Mouse (Mus musculus) brain, embryonic 18.5 days (tissue): ENCODE measurements around the gene Oser1.
"Not testable (repeated sequence)": the region's sequence is repeated elsewhere in the genome, so short reads cannot be mapped to it uniquely, and the experiment has no call there.

Experiments
- DNase-seq: peaks from one replicate; pipeline ENCODE4 v3.0.0-alpha.2; 2012; ENCODE audit warnings: low read depth, low spot score

The Oser1 gene

DNA sequence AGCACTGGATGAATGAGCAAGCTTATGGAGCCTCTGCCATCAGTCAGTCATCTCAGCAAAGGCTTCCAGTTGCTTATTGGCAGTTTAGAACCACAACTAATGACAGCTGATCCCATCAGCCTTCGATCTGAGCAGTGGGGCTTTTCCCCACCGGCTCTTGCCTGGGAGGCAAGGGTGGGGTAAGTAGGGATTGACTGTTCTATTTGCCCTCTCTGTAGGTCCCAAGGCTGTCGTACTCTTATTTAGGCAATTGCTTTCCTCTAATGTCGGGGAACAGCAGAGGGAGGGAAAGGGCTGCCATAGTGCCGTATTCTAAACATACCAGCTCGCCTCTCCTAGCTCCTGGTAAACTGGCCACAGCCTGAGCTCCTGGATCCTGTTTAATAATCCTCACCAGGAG is at the start of gene Oser1:
TSS of gene Oser1 (minus strand) at position 101 of the 400 bp plus-strand sequence.
- DNase-seq, result no peak

- peak; percentile 86 for DNase-seq
Observed at GRCm38 (mm10) chr2:163472466-163472851, 48.0 kb upstream of the Oser1 start, which contains the start of gene Fitm2. Fitm2 (minus strand) TSS chr2:163472629.

DNA sequence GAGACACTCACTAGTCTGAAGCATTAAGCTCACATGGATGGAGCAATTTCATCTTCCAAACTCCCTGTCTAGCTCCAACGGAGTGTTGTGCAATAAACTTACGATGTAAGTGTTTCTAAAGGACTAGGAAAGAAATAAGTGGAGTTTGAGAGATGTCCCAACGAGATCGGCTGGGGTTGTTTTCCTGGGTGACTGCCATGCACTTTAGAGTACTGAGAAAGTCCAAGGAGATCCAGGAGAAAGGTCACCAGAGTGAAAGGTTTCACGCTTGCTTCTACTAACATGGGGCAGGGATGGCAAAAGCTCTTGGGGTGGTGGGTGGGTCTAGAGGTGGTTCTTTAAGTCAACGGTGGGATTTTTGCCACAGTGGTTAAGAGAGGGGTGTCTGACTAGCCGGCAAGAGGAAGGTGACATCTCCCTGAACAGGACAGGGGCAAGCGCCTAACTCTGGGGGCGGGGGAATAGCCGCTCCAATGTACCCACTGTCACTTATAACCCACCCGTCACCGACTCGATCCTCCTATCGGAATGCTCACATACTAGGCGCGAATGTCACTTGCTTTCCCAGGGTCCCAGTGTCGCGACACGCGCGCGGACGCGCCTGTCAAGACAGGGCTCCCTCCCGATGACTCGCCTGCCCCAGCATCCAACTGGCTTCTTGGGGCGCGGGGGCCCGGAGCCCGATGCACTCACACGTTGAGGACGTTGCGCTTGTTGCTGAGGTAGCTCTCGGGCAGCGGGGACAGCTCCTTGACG is 47.4 kb upstream of the Oser1 start:
- DNase-seq, result no peak

DNA sequence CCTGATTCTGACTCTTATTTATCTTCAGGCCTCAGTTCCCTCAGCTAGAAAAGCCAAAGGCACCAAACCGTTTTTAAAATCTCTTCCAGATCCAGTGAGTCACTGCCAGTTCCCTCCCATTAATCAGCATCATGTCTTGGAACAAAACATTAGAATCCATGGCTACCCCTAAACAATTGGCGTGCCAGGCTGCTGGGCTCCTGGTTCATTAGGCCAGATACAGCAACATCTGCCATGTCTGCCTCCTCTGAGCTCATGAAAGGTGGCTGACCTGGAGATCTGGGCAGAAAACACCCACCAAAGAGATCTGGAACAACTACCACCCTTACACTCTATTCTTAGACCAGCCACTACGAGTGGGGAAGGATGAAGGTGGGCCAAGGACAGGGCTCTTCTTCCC is 46.6 kb upstream of the Oser1 start:
- DNase-seq, result no peak

- DNase-seq, result no peak
Observed at GRCm38 (mm10) chr2:163469711-163470110, 45.2 kb upstream of the Oser1 start.

DNA sequence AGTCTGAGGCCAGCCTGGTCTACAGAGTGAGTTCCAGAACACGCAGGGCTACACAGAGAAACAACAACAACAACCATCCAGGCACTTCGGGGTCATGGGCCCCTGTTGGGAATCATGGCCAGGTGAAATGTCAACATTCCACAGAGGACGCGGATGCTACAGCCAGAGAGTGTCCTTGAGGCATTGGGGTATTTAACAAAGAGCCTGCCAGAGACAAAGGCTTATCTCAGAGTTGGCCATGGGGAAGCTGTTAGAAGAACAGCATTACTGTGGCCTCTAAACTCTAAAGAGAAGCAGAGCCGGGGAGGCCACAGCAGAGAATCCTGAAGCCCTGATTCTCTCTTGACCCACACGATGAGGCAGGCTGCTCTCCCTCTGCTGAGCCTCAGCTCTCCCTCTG is 44.4 kb upstream of the Oser1 start:
- no peak for DNase-seq

GRCm38 (mm10) chr2:163467585-163467984 is 43.1 kb upstream of the Oser1 start:
- DNase-seq, result no peak

- DNase-seq, result no peak
Observed at GRCm38 (mm10) chr2:163466771-163467170, 42.3 kb upstream of the Oser1 start.

DNA sequence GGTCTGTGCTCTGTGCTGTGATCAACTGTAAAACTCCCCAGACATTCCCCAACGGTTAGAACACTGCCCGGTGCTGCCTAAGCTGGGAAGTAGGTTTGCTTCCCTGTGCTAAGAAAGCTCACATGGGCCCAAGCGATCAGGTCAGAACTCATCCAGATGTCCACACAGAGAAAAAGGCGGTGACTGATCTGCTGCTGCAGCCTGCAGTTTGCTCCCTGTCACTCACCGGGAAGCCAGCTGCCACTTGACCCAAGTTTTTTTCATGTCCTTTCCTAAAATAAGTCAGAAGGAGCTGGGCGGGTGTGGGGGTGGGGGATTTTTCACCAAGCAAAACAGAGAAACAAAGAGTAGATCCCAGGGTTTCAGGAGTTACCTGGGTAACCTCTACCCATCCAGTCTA is 40.1 kb upstream of the Oser1 start:
- DNase-seq, result no peak

DNA sequence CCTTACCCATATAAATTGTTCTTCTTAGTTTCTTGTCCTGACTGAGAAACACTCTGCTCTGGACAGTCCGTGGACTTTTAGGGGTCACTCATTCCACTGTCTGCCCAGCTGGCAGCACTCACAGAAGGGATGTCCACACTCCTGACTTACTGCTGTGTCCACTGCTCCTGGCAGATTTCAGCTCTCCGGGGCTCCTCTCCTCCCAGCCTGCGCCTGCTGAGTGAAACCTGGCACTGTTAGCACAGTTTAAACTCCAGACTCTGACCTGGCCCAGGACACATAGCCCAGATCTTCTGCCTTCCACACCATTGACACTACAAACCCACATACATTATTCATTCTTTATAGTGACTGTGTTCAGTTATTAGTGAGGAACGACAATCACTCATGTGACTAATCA is 39.5 kb upstream of the Oser1 start:
- no peak for DNase-seq

DNA sequence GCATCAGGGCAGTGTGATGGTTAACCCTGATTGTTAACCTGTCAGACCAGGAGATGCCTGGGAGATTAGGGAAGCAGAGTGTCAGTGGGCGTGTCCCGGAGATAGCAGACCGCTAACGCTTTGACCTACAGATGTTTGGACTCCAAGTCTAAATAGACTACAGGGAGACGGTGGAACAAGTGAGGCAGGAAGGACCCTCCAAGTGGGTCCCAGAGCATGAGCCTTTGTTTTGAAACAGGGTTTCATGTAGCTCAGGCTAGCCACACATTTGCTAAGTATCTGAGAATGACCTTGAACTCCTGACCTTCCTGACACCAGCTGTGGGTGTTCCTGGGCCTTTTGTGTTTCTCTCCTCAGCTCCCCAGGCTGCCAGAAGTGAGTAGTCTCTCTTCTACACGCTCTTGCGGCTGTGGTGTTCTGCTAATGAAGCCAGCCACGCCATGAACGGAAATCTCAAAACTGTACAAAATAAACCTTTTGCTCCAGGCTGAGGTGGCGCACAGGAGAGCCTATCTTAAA is 38.8 kb upstream of the Oser1 start:
- DNase-seq, result no peak

DNA sequence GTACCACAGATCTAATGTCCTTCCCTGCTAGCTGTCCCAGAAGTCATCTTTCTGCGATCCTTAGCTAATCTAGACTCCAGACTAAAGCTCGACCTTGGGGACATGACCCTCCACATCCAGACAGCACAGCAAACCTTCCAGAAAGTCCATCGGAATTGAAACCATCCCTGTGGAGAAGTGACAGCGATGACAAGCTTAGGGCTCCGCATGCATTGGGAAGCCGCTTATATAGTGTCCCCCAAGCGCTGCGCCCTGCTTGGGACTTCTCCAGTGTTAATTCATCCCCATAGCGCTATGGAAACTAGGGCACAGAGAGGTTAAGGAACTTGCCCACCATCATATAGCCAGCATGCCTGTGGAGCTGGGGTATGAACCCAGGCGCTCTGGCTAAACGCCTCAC is 38.3 kb upstream of the Oser1 start:
- DNase-seq, result no peak

- DNase-seq, result no peak
Observed at GRCm38 (mm10) chr2:163462386-163462785, 37.9 kb upstream of the Oser1 start.

- DNase-seq, result not testable (repeated sequence)
Observed at GRCm38 (mm10) chr2:163461307-163461706, 36.8 kb upstream of the Oser1 start.

GRCm38 (mm10) chr2:163460622-163461021 is 36.1 kb upstream of the Oser1 start:
- no peak for DNase-seq

DNA sequence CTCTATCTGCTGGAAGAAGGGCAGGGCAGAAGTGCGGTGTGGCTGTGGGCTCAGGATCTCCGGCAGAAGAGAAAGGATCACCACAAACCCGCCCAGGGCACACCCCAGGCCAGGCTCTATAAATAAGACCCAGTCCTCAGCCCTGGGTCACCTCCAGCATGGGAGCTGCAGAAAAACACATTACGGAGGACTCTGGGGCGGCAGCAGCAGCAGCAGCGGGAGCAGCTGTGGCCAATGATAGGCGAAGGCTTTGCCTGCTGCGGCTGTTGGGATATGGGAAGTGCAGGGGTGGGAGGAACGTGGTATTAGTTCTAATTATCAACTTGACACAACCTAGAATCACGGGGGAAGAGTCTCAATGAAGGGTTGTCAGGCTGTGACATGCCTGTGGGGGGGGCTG is 34.9 kb upstream of the Oser1 start:
- no peak for DNase-seq

- DNase-seq, result no peak
Observed at GRCm38 (mm10) chr2:163458539-163459265, 34.2 kb upstream of the Oser1 start.

DNA sequence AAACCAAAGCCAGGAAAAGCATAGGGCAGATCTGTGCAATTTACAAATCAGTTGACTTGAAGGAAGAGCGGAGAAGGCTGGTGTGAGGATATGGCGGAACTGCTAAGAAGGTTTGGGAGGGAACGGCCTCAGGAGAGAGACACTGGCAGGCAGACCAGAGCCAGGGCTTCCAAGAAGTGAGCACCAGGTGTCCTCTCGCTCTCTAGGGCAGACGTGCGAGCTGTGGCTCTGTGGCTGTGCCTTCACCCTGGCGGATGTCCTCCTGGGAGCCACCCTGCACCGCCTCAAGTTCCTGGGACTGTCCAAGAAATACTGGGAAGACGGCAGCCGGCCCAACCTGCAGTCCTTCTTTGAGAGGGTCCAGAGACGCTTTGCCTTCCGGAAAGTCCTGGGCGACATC is 28.9 kb upstream of the Oser1 start:
- DNase-seq, result no peak

DNA sequence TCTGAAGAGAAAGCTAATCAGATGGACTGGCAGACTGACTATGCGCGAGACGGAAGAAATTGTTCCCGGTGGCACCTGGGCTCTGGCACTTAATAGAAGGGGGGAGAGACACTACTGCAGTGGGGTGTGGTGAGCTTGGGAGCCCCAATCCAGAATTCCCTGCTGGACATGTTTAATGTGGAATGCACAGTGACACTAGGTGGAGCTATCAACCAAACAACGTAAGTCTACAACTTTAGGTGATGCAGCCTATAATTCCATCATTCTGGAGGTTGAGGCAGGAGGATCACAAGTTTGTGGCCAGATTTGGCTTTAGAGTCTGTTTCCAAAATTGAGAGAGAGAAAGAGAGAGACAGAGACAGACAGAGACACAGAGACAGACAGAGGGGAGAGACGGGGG is 28.2 kb upstream of the Oser1 start:
- no peak for DNase-seq

- no peak for DNase-seq
Observed at GRCm38 (mm10) chr2:163450668-163451295, 26.3 kb upstream of the Oser1 start.

- no peak for DNase-seq
Observed at GRCm38 (mm10) chr2:163449276-163449675, 24.8 kb upstream of the Oser1 start.

DNA sequence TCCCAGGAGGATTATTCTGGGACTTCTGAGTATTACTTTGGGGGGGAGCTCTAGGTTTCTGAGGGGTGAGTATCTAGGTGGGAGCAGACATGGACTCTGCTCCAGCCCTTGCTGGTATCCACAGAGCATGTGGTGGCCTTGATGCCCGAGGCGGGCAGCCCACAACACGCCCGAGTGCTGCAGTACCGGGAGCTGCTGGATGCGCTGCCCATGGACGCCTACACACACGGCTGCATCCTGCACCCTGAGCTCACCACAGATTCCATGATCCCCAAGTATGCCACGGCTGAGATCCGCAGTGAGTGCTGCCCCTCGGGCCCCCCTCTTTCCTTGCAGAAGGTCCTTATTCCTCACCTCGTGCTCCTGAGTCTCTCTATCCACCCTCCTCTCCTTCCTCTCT is 22.9 kb upstream of the Oser1 start:
- DNase-seq, result no peak
